Mouse (Mus musculus) liver, adult 2 months (tissue): ENCODE results near the gene Ephb2.

ENCODE experiments used
- CTCF ChIP-seq: fragments of 200-500 bp; IDR thresholded peaks from 2 replicates; pipeline ENCODE4 v1.5.1; 2011; ENCODE audit warnings: low read depth, low read length, control low read depth
- POLR2A ChIP-seq: fragments of 200-500 bp; IDR thresholded peaks from 2 replicates; pipeline ENCODE4 v1.6.1; 2011; ENCODE audit warnings: low read length, control low read depth; ENCODE audit not compliant: insufficient read depth; ENCODE audit errors: extremely low read depth

DNA sequence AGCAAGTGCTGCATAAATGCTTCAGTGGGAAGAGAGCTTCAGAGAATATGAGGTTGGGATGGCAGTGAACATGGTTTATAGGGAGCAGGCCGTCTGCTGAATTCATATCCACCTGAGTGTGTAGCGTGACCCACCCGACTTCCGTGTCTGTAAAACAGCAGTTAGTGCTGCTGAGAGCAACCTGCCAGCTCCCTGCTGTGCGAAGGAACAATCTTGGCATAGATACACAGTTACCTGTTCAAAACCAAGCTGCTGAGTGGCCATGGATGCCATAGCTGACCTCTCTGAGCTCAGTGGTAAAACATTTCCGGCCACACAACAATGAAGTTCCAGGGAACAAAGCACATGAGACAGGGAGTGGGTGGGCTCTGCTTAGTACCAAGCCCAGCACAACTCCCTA, 138.5 kb downstream of the Ephb2 start:
- no peak for TF ChIP-seq POLR2A
- no peak for TF ChIP-seq CTCF
